Mouse (Mus musculus) heart, adult 2 months (tissue): Measurements from ENCODE around the gene Fam71e1. TPM values are rescaled to one million over a fixed set of nuclear protein-coding genes. Genes with fewer than 3 reads are reported as not detected.
A peak's percentile ranks its signal among the peaks of the same experiment; 100 is the strongest.

Experiments used
- DNase-seq, 2 experiments: peaks; one replicate each; pipeline ENCODE4 v3.0.0; 2021
- H3K27ac ChIP-seq: fragments of 200-600 bp; 2 replicates; pipeline ENCODE4 v1.8.1; 2022
- H3K27me3 ChIP-seq: fragments of 200-500 bp; 2 replicates; pipeline ENCODE4 v1.6.1; 2012; ENCODE audit warnings: mild to moderate bottlenecking, low read length, inconsistent platforms, mixed read lengths; ENCODE audit not compliant: control insufficient read depth, insufficient read depth
- H3K36me3 ChIP-seq: fragments of 200-500 bp; 2 replicates; pipeline ENCODE4 v1.6.1; 2012; ENCODE audit warnings: low read length, inconsistent platforms; ENCODE audit not compliant: control insufficient read depth, insufficient read depth
- H3K4me1 ChIP-seq: fragments of 200-500 bp; 2 replicates; pipeline ENCODE4 v1.6.1; 2011; ENCODE audit warnings: low read length; ENCODE audit not compliant: control insufficient read depth, insufficient read depth
- H3K4me3 ChIP-seq: fragments of 200-600 bp; 2 replicates; pipeline ENCODE4 v1.8.1; 2022
- H3K79me2 ChIP-seq: fragments of 200-500 bp; replicated peaks from 2 replicates; pipeline ENCODE4 v1.6.1; 2012; ENCODE audit warnings: mild to moderate bottlenecking, inconsistent platforms, low read length, moderate library complexity, mixed read lengths; ENCODE audit not compliant: control insufficient read depth, insufficient read depth
- H3K9ac ChIP-seq: fragments of 200-500 bp; 2 replicates; pipeline ENCODE4 v1.6.1; 2012; ENCODE audit warnings: low read depth, mild to moderate bottlenecking, control low read depth, inconsistent platforms, low read length, mixed read lengths
- CTCF ChIP-seq: fragments of 200-600 bp; IDR thresholded peaks from 2 replicates; pipeline ENCODE4 v1.8.1; 2022; ENCODE audit warnings: antibody characterized with exemption, mild to moderate bottlenecking, moderate library complexity
- EP300 ChIP-seq: fragments of 200-500 bp; IDR thresholded peaks from 2 replicates; pipeline ENCODE4 v1.6.1; 2011; ENCODE audit warnings: low read depth, low read length, control low read depth; ENCODE audit not compliant: insufficient read depth
- POLR2A ChIP-seq: fragments of 200-500 bp; IDR thresholded peaks from 2 replicates; pipeline ENCODE4 v1.6.1; 2011; ENCODE audit warnings: mild to moderate bottlenecking, low read depth, low read length, control low read depth; ENCODE audit not compliant: insufficient read depth
- WGBS: fragments of 180-500 bp; shearing (Covaris S2); methylation state at CpG from one replicate; pipeline ENCODE4 v1.1.7; 2018; 5-methylcytosine and 5-hydroxymethylcytosine counted together
- intact Hi-C: fragments of 180-260 bp; cut with DNase I; formaldehyde crosslinking; loops from one replicate; pipeline ENCODE4 v1.15.1; 2025
- polyA plus RNA-seq: library from polyadenylated mRNA; depleted of rRNA; stranded (reverse); fragments of >200 nt; gene quantifications from 2 replicates; pipeline ENCODE4 v1.2.3, GENCODE M21; 2012
- total RNA-seq, 2 experiments: library from RNA; stranded (reverse); gene quantifications; 2 replicates each; pipeline ENCODE4 v1.2.3; 2021

The Fam71e1 gene
- total and polyA plus RNA-seq, 3 experiments, result 2.6 to 6.4 (median 3.3) TPM

GRCm38 (mm10) chr7:44461503-44462217, 34.7 kb upstream of the Fam71e1 start:
- no peak overlapping the region for H3K4me3 ChIP-seq
- no peaks in the 10 kb centered on the region for H3K79me2 ChIP-seq
- H3K27me3 ChIP-seq, result peaks cover 3% of the 10 kb centered on the region; the same call in 1 of the 2 replicates
- TF ChIP-seq POLR2A (no peak), EP300 (no peak), CTCF (no peak)
- DNase-seq, result no peak
- no peak overlapping the region for H3K27ac ChIP-seq
- intact Hi-C loops, result no loop called here
- no peaks in the 10 kb centered on the region for H3K36me3 ChIP-seq
- 61% methylated on average over 57 of the region's 57 CpGs for WGBS
- H3K4me1 ChIP-seq, result no peaks in the 10 kb centered on the region
- H3K9ac ChIP-seq, result no peak overlapping the region

GRCm38 (mm10) chr7:44462218-44463055, 33.9 kb upstream of the Fam71e1 start:
- peaks cover 3% of the 10 kb centered on the region; the same call in 1 of the 2 replicates for H3K27me3 ChIP-seq
- peaks cover under 1% of the 10 kb centered on the region; the same call in 1 of the 2 replicates for H3K4me1 ChIP-seq
- no peak overlapping the region for H3K9ac ChIP-seq
- 35% methylated on average over 77 of the region's 77 CpGs for WGBS
- no peak overlapping the region for H3K27ac ChIP-seq
- no peak overlapping the region for H3K4me3 ChIP-seq
- no peak for TF ChIP-seq EP300
- no peak for TF ChIP-seq POLR2A
- 0 out of 2 replicates have a peak, but pooled peaks have one; percentile 10 for TF ChIP-seq CTCF
- intact Hi-C loops, result no loop called here
- H3K79me2 ChIP-seq, result no peaks in the 10 kb centered on the region
- H3K36me3 ChIP-seq, result no peaks in the 10 kb centered on the region
- DNase-seq, result no peak

GRCm38 (mm10) chr7:44463056-44463425, 33.3 kb upstream of the Fam71e1 start:
- H3K79me2 ChIP-seq, result no peaks in the 10 kb centered on the region
- WGBS, result 46% methylated on average over 8 of the region's 8 CpGs
- H3K36me3 ChIP-seq, result no peaks in the 10 kb centered on the region
- no peak overlapping the region for H3K9ac ChIP-seq
- intact Hi-C loops, result no loop called here
- H3K27me3 ChIP-seq, result peaks cover 3% of the 10 kb centered on the region; the same call in 1 of the 2 replicates
- H3K4me3 ChIP-seq, result no peak overlapping the region
- peaks cover 2% of the 10 kb centered on the region; the same call in 1 of the 2 replicates for H3K4me1 ChIP-seq
- TF ChIP-seq CTCF (no peak), POLR2A (no peak), EP300 (no peak)
- no peak overlapping the region for H3K27ac ChIP-seq
- no peak for DNase-seq

- Histone ChIP-seq H3K4me3 (no peak overlapping the region), H3K4me1 (peaks cover 4% of the 10 kb centered on the region), H3K79me2 (no peaks in the 10 kb centered on the region), H3K9ac (no peak overlapping the region), H3K27ac (no peak overlapping the region), H3K36me3 (no peaks in the 10 kb centered on the region), H3K27me3 (peaks cover 3% of the 10 kb centered on the region; the same call in 1 of the 2 replicates)
- intact Hi-C loops, result no loop called here
- no peak for DNase-seq
- TF ChIP-seq EP300 (no peak), POLR2A (no peak), CTCF (no peak)
- WGBS, result 84% methylated on average over 10 of the region's 10 CpGs
Observed at GRCm38 (mm10) chr7:44463556-44464225, 32.7 kb upstream of the Fam71e1 start.

- WGBS, result 46% methylated on average over 4 of the region's 4 CpGs
- no peak for DNase-seq
- Histone ChIP-seq H3K27ac (no peak overlapping the region), H3K4me3 (no peak overlapping the region), H3K9ac (no peak overlapping the region), H3K36me3 (no peaks in the 10 kb centered on the region), H3K4me1 (peaks cover 5% of the 10 kb centered on the region), H3K79me2 (no peaks in the 10 kb centered on the region), H3K27me3 (peaks cover 3% of the 10 kb centered on the region; the same call in 1 of the 2 replicates)
- intact Hi-C loops, result no loop called here
- no peak for TF ChIP-seq CTCF
- TF ChIP-seq EP300, result no peak
- TF ChIP-seq POLR2A, result no peak
Observed at GRCm38 (mm10) chr7:44464511-44464910, 31.9 kb upstream of the Fam71e1 start.
